Mouse (Mus musculus) hindlimb bud, embryonic 11.5 days (tissue): ENCODE measurements around the gene Plxna2.

Source experiments
- DNase-seq: peaks from one replicate; pipeline ENCODE4 v3.0.0-alpha.2; 2012; ENCODE audit warnings: low read depth, low spot score; ENCODE audit errors: extremely low spot score

The Plxna2 gene

GRCm38 (mm10) chr1:194622174-194622573 lies 4.2 kb downstream of the Plxna2 start:
- no peak for DNase-seq

GRCm38 (mm10) chr1:194622677-194623076 lies 4.7 kb downstream of the Plxna2 start:
- no peak for DNase-seq

DNA sequence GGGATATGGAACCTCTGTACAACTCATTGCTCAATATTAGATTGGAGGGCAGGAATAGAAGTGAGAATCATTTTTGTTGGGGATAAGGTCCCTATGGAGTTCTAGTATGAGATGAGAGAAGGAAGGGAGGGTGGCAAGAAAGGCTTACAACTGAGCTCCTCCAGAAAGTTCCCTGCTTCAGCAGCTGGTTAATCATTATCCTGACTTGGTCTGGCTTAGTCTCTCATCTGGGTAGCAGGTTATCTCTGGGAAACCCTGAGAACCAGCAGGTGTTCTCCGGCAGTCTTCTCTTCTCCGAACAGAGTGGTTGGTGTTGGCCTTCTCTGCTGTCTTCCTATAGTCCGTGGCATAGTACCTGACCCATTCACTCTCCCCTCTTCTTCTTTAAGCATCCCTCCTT lies 5.6 kb downstream of the Plxna2 start:
- no peak for DNase-seq

- no peak for DNase-seq
Observed at GRCm38 (mm10) chr1:194624411-194624810, 6.4 kb downstream of the Plxna2 start.

DNA sequence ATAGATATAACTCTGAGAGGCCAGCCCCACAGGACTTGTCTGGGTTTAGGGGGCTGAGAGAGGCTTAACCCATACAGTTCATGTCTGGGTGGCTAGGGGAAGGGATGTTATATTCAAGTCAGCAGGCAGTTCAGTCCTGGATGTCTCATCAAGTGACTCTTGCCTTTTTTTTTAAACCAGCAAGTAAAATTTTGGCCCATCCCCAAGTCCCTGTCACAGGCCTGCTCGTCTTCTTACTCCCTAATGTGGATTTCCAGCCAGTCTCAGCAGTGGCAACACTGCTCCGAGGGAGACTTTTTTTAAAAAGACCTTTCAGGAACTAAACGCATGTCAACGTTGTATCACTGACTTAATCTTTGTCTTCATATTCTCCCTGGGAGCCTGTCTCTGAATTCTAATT lies 7.0 kb downstream of the Plxna2 start:
- no peak for DNase-seq

DNA sequence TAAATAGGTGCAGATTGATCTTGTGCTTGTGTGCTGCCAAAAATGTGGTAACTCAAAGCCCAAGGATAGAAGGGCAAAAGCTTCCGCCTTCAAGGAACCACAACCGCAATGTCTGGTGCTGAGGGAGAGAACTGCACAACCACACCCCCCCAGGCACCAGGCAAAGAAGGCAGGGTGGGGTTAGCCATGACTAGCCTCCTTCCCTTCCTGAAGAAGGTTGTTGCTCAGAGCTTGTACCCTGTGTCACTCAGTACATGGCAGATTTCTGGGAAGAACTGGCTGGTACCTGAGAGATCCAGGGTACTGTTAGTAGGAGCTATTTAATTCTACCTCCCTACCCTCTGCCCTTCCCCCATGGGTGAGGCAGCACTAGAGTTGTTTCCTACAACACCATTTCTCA lies 8.1 kb downstream of the Plxna2 start:
- DNase-seq: no peak

- no peak for DNase-seq
Observed at GRCm38 (mm10) chr1:194627286-194627685, 9.3 kb downstream of the Plxna2 start.

DNA sequence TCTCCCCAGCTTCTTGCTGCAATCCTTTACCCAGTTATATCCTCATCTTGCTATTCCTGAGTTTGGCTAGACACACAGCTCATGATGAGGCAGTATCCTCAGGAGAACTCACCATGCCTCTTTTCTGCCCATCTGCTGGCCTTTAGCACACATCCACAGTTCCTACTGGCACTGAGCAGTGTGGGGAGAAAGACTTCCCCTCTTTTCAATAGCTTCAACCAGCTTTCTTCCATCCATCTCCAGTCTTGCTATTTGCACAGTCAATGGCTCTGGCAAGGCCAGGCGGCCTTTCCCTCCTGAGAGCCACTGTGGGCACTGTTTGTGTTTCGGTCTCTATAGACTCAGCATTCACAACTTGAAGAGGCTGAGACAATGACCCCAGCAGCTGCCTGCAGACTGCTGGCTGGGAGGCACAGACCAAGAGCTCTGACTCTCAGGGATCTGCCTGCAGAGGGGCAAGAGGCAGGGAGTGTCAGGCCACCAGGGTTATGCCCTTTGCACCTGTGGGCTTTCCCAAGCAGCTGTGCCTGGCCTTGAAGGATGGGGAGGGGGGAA lies 11.2 kb downstream of the Plxna2 start:
- DNase-seq: no peak

- no peak for DNase-seq
Observed at GRCm38 (mm10) chr1:194630498-194631056, 12.6 kb downstream of the Plxna2 start.

DNA sequence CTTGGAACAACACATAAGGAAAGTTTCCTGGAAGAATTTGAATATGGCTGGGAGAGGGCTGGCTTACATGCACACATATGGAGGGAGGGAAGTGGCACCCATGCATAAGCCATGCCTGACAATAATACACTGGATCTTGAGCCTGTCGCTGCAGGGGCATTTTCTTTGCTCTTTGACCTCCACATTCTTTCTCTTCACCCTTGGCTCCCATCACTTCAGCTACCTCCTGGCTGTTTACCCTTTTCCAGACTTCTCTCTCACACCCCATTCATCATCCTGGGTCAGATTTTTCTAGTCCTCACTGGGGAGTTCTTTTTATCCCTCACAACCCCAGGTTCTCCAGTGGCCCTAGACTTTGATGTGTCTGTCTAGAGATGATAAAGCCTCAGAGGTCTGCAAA lies 13.6 kb downstream of the Plxna2 start:
- no peak for DNase-seq

DNA sequence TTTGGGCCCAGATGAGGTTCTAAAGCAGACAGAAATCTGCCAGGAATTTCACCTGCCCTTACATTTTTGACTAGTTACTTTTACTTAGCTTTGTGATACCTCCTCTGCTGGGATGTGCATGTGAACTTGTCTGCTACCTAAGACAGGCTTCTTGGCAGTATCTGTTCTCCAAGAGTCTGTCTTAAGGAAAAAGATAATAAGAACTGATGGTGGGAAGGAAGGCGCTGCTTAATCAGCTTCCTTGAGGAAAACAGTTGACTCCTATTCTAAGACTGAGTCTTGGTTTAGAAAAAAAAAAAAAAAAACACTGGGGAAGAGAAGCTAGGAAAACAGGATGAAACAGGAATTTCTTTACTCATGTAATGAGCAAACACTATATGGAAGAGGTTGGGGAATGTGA lies 14.0 kb downstream of the Plxna2 start:
- DNase-seq: no peak

DNA sequence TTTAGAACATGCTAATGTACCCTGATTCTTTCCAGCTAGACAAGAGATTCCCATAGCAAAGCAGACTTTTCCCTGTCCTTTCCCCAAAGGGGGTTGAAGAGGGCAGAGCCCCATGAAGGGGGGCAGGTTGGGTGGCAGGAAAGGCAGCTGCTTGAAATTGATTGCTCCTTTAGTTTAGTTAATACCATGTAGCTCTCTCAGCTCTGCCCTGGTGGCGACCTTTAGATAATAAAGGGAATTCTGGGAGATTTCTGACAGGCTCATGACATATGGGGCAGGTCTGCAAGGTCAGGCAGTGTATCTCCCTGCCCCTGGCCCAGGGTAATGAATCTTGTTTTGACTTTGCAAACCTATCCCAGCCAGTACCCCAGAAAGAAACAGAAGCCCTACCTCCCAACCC lies 17.4 kb downstream of the Plxna2 start:
- no peak for DNase-seq

GRCm38 (mm10) chr1:194635942-194636341 lies 17.9 kb downstream of the Plxna2 start:
- no peak for DNase-seq

DNA sequence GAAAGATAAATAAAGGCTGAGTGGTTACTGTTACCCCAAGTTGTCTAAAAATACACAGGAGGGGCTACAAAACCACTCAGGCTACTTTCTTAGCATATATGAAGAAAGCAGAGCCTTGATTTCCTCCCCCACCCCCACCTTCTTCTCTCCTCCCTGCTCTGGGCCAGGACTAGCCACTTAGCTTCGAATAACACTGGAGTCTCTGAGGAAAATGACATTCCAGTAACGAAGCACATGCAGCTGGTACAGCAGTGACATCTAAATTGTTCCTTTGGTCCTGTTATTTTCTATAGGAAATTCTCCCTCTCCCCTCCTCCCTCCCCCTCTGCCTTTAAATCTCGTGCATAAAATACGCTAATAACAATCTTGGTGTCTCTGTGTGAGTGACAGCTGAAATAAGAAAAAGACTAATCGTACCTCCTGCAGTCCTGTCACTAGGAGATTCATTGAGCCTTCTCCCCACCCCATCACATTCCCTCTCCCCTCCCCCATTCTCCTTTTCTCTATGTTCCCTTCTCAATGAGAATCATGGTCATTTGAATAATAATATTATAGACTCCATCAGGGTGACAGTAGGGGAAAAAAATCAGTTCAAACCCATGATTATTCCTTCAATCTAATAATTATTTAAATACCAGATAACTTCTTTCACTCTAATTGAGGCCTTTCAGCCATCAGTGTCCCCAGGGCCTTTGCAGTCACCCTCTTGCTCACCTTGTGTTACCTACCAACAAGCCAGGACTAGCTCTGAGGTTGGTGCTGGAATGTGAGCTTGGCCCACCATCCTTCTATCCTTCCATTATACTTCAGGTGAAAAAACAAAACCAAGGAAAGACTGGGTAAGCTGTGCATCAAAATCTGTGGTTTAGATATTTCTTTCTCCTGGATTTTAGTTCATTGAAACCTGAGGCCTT lies 19.6 kb downstream of the Plxna2 start:
- DNase-seq: no peak

DNA sequence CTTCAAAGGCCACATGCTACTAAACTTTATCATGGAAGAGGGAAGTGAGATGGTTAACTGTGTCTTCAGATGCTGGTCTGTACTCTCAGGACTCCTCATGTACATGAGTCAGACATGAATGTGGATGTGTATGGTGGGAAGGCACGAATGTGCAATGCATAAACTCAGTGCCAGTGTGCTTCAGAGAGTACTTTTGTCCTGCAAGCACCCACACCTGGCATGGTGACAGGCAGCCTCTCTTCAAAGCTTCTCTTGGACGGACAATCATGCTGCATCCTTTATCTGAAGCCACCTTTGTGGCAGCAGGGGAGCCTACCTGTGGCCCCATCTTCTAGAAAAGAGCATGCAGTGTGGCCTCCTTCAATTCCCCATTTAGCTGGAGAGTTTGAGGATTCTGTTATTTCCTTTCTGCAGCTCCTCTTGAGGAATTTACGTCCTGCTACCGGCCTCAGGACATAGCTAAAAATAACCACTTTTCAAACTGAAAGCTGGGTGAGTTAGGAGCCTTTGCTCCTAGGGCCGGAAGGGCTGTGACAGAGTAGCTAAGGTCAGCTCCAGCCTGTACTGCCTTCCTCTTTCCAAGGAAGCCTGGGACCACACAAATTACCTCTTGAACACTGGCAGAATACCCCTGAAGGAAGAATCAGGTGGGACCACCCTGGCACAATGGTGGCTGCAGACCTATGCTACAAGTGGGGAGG lies 23.7 kb downstream of the Plxna2 start:
- DNase-seq: no peak

GRCm38 (mm10) chr1:194642302-194642787 lies 24.3 kb downstream of the Plxna2 start:
- DNase-seq: no peak

- no peak for DNase-seq
Observed at GRCm38 (mm10) chr1:194643930-194644329, 25.9 kb downstream of the Plxna2 start.

DNA sequence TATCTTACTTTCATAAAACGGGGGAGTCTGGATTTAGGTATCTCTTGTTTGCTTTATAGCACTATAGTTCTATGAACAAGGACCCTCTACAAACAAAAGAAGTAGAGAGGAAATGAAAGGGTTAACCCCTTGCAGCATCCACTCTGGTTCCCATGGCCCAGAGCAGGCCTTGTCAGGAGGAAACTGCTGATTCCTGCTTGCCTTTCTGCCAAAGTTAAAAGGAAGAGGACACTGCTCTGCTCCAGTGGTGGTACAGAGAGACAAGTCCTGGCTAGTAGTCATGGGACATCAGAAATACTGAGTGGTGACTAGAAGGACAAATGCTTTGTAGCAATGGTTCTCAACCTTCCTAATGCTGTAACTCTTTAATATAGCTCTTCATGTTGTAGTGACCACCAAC lies 27.9 kb downstream of the Plxna2 start:
- DNase-seq: no peak

DNA sequence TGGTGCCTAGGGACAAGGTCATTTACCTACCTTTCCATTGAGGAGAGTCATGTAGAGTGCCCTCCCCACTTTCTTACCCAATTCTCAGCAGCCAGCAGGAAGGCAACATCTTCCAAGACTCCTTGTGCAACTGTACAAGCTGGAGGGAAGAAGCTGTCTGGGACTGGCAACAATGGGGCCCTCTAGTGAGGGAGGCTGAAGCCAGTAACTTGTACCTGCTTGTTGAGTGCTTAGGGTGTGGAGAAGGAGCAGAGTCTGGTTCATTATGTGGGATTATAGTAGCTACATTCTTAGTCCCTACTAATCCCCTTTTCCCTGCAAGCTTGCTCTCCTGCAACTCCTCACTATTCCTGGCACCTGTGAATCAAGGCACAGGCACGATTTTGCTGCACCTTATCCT lies 32.1 kb downstream of the Plxna2 start:
- DNase-seq: no peak

- no peak for DNase-seq
Observed at GRCm38 (mm10) chr1:194650566-194650965, 32.5 kb downstream of the Plxna2 start.

DNA sequence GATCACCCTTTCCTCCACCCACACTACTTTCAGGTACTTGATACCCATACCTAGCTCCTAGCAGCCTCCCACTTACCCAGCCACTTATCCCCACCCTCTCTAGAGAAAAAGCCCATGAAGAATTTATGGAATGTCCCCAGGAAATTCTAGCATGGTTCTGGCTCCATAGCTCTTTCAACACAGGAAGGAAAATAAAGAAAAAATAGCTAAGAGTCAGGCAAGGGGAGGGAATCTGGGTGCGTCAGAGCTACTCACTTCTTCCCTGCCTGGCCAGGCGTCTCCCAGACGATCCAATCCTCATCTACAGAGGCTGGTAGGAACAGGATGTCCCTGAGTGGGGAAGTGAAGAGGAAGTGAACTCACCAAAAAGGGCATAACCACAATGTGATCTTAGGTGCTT lies 34.0 kb downstream of the Plxna2 start:
- no peak for DNase-seq
